In the genomic region with DNA sequence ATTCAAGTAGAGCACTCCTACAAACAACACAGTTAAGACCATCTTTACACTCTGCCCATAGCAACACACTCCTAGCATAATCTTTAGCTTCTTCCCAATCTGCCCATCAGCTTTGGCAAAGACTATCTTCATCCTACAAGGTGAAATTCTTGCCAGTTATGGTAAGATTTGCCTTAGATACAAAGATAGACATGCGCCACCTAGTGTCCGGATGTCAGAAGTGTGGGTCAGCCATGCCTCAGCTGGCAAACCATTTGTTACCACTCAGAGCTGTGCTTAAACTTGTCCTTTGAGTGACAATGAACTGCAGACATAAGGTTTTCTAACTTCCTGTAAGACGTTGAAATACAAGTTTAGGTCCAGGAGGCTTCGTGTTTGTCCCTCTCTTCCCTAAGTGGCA, we compare ENCODE assay signal across 8 mouse cellular contexts.
A peak's percentile ranks its signal among the peaks of the same experiment; 100 is the strongest.
DNase-seq lines count a peak whose midpoint lies in the region; ATAC-seq lines count a peak whose summit lies in the region.

No protein-coding gene starts in this region.

- no peak overlapping the region for H3K27ac ChIP-seq in intestine, embryonic 14.5 days (ENCODE audit: low read depth)
- H3K27ac ChIP-seq in intestine, embryonic 15.5 days, result no peak overlapping the region
- H3K27ac ChIP-seq in embryonic facial prominence, embryonic 14.5 days (replicated peaks; ENCODE audit: low read depth, low read length), result no peak overlapping the region

- no peak for ATAC-seq in intestine, embryonic 14.5 days (replicated peaks; ENCODE audit: low FRiP score, low TSS enrichment, low read depth)
- no peak for ATAC-seq in intestine, embryonic 15.5 days
- no peak for ATAC-seq in embryonic facial prominence, embryonic 14.5 days (ENCODE audit: low read depth)
- ATAC-seq in monocyte, adult 5-6 weeks (replicated peaks; ENCODE audit: insufficient number of reproducible peaks, low FRiP score, low TSS enrichment, poor library complexity, severe bottlenecking), result no peak

- 10% methylated on average over 4 of the region's 4 CpGs for WGBS in intestine, embryonic 14.5 days
- 19% methylated on average over 4 of the region's 4 CpGs for WGBS in intestine, embryonic 15.5 days
- WGBS in embryonic facial prominence, embryonic 14.5 days, result 14% methylated on average over 4 of the region's 4 CpGs

- H3K9me3 ChIP-seq in intestine, embryonic 14.5 days (ENCODE audit: control insufficient read depth, low read length), result no peaks in the 10 kb centered on the region
- H3K9me3 ChIP-seq in intestine, embryonic 15.5 days, result no peaks in the 10 kb centered on the region
- no peaks in the 10 kb centered on the region for H3K9me3 ChIP-seq in embryonic facial prominence, embryonic 14.5 days (ENCODE audit: control insufficient read depth, low read length)

- H3K4me2 ChIP-seq in intestine, embryonic 14.5 days (ENCODE audit: low read length), result no peak overlapping the region
- H3K4me2 ChIP-seq in intestine, embryonic 15.5 days (replicated peaks), result no peak overlapping the region
- H3K4me2 ChIP-seq in embryonic facial prominence, embryonic 14.5 days (ENCODE audit: low read depth, low read length), result no peak overlapping the region

- intact Hi-C loops in left cerebral cortex, postnatal 25 days (cut with DNase I), result no loop called here

- H3K4me1 ChIP-seq in intestine, embryonic 14.5 days (replicated peaks; ENCODE audit: control insufficient read depth, insufficient read depth, low read length), result no peaks in the 10 kb centered on the region
- no peaks in the 10 kb centered on the region for H3K4me1 ChIP-seq in intestine, embryonic 15.5 days (replicated peaks)
- no peaks in the 10 kb centered on the region for H3K4me1 ChIP-seq in embryonic facial prominence, embryonic 14.5 days (ENCODE audit: control insufficient read depth, insufficient read depth, low read length)

- no peaks in the 10 kb centered on the region for H3K36me3 ChIP-seq in intestine, embryonic 14.5 days (ENCODE audit: control insufficient read depth, insufficient read depth, low read length)
- H3K36me3 ChIP-seq in intestine, embryonic 15.5 days, result no peaks in the 10 kb centered on the region
- H3K36me3 ChIP-seq in embryonic facial prominence, embryonic 14.5 days (ENCODE audit: control insufficient read depth, insufficient read depth, low read length), result no peaks in the 10 kb centered on the region

- H3K9ac ChIP-seq in intestine, embryonic 14.5 days (ENCODE audit: low read length), result no peak overlapping the region
- no peak overlapping the region for H3K9ac ChIP-seq in intestine, embryonic 15.5 days
- no peak overlapping the region for H3K9ac ChIP-seq in embryonic facial prominence, embryonic 14.5 days (ENCODE audit: low read depth, low read length)

- H3K27me3 ChIP-seq in intestine, embryonic 14.5 days (replicated peaks; ENCODE audit: control insufficient read depth, insufficient read depth, low read length), result no peaks in the 10 kb centered on the region
- H3K27me3 ChIP-seq in intestine, embryonic 15.5 days (replicated peaks), result no peaks in the 10 kb centered on the region
- H3K27me3 ChIP-seq in embryonic facial prominence, embryonic 14.5 days (replicated peaks; ENCODE audit: control insufficient read depth, insufficient read depth, low read length), result no peaks in the 10 kb centered on the region

- DNase-seq in intestine, embryonic 14.5 days (ENCODE audit: low spot score), result peak; percentile 71
- DNase-seq in 416B (ENCODE audit: low read depth), result peak; percentile 20
- peak; percentile 33 to 83 for DNase-seq in adrenal gland, adult (ENCODE audit: inconsistent age in 2 of 2, low spot score in 1 of 2)
- peak; percentile 25 for DNase-seq in embryonic facial prominence, embryonic 14.5 days (ENCODE audit: low spot score)
- DNase-seq in left cerebral cortex, postnatal 25 days (ENCODE audit: low spot score in 2 of 2), result peak; percentile 23 to 27
- peak; percentile 56 for DNase-seq in retina, postnatal 1 day

- no peak overlapping the region for H3K4me3 ChIP-seq in intestine, embryonic 14.5 days (ENCODE audit: low read depth, low read length)
- no peak overlapping the region for H3K4me3 ChIP-seq in intestine, embryonic 15.5 days (replicated peaks)
- no peak overlapping the region for H3K4me3 ChIP-seq in embryonic facial prominence, embryonic 14.5 days (ENCODE audit: low read depth, low read length)

Comparison
In these comparisons a context has a peak if more than half of its experiments do, and no peak if none do; other contexts are left out.
1. DNase-seq: peak in every context shown above with its lines; median percentile 71 in intestine, embryonic 14.5 days; 58 in adrenal gland, adult; 56 in retina, postnatal 1 day; 25 in embryonic facial prominence, embryonic 14.5 days; 25 in left cerebral cortex, postnatal 25 days; 20 in 416B.